Mouse (Mus musculus) lung, postnatal 4 days (tissue): ENCODE data around the gene Pomgnt1.
A peak's percentile ranks its signal among the peaks of the same experiment; 100 is the strongest.

ENCODE experiments used
- DNase-seq, 2 experiments: peaks; one replicate each; pipeline ENCODE4 v3.0.0; 2021

The Pomgnt1 gene

DNA sequence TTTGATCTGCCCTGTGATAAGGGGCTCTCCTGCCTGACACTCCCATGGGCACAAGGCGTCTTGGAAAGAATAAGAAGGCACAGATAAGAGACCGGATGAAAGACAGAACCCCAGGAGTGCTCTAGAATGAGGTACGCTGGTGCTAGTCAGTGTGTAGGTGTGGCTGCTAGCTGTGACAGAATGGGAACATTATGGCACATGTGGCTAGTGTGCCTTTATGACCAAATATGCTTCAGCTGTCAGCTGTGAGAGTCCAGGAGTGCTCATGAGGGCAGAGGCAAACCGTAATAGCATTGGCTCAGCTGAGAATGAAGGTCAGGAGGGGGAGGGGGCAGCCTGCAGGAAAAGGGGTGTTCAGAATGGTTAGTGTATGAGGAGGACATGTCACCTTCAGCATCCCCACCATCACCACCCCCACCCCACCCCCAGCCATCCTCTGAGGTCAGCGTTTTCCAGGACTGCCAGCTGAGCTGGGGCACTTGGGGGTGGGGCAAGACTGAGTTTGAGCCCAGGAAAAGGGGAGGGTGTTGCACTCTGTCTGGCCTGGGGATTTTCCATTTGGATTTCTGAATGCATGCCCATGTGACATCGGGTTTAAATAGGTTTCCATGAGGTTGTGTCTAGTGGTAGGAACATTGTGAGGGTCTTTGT, 51.0 kb downstream of the Pomgnt1 start:
- DNase-seq, result peak; percentile 62

DNA sequence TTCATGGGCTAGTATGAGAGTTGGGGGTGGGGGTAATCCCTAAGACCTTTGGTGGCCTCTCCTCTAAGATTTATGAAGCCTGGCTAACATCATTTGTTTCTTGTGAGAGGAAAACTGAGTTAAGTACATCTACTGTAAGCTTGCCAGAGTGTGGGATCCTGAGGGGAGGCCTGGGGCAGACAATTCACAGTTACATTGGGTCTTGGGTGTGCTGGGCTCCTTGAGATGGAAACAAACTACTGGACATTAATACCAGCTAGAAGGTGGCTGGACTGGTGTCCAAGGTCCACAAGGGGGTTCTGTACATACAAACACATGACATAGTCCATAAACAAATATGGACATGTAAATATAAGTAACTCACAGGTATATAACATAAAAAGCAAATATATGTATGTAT, 51.5 kb downstream of the Pomgnt1 start:
- DNase-seq, result no peak

DNA sequence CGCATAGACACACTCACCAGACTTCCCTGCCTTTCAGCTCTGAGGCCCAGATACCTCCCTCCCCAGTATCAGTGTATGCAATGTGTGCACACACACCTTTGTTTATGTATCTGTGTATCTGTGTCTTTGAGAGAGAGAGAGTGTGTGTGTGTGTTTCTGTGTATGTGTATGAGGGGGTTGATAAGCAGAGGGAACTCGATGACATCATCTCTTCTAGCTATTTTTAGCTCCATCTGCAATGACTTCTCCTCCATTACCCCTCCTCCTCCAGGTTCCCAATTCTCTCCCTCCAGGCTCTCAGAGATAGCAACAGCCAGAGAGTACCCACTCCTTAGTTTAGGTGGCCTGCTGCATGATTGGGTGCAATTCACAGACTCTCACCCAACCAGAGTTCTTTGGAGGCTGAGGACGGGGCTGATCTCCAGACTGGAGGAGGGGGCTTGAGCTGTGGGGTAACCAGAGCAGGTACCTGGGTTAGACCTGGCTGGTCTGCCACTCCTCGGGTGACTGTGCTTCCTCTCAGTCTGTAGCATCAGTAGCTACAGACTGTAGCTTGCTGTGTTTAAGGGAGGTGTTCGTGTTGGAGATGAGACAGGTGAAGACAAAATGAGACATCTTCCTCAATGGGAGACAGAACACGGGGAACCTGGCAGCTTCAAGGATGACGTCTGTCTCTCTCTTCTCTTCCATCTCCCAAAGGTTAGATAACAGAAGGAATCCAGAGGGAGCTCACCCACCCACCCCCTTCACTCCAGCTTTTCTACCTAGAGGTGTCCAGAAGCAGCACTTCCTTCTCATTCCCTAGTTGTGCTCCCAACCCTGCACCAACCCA, 52.3 kb downstream of the Pomgnt1 start:
- peak in 1 of 2 experiments; percentile 27 for DNase-seq

DNA sequence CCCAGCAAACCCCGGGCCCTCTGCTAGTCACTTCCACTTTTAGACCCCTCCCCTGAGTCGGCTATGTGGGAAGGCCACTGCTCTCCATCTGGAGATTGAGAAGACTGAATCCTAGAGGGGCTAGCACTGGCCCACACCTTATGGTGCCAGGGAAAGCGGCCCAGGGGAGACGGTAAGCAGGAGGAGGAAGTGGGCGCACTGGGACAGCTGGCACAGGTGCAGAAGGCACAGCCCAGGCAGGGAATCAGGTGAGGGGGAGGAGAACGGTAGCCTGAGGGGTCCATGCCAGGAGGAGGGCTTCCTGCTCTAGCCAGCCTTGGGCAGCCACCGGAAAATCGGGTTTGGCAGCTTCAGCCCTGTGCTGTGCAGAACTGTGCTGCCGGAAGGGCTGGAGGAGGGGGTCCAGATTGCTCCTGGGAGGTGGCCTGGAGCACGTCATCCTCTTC, 52.9 kb downstream of the Pomgnt1 start:
- peak; percentile 89 to 95 for DNase-seq

DNA sequence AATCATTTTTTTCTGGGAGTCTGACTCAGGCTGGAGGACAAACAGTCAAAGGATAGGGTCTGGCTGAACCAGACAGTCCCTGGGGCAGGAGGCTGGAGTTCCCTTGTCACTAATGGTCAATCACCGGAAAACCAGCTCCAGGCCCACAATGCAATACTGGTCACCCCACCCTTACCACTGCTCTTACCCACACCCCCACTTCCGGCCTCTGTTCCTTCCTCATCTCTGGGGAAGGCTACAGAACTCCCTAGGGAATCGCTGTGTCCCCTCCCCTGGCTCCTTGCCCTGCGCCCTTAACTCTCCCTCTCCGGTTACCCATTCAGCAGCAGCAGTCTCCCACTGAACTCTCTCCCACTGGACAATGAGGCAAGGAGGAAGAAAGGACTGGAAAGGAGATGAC, 53.5 kb downstream of the Pomgnt1 start:
- peak; percentile 85 to 91 for DNase-seq

DNA sequence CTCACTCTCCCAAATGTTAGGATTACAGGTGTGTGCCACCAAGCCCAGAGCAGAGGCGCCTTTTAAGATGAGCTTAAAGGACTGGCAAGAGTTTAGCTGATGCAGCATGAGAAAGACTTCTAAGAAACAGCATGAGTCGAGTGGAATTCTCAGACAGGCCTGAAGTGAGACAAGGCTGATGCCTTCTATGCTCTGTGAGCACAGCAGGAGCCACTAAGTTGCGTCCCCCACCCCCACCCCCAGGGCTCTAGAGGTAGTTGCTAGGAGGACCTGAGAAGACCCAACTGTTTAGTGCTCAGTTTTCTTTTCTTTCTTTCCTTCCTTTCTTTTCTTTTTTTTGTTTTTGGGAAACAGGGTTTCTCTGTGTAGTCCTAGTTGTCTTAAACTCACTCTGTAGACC, 58.4 kb downstream of the Pomgnt1 start:
- no peak for DNase-seq

DNA sequence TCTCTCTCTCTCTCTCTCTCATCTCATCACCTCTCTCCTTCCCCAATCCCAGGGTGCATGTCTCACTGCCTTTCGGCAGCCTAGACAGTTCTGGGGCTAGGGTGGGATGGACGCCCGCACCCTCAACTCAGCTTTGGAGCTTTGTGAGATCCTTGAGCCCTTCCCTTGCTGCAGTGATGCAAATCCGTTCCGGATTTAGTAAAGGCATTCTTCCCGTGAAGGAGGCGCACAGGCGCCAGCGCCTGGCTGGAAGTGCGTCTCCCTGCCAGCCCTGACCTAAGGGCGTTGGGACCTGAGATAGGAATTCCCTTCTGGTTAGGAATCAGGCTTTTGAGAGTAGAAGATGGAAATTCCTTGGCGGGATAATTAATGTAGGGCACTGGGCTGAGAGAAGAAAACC, 59.1 kb downstream of the Pomgnt1 start:
- peak; percentile 61 to 75 for DNase-seq

DNA sequence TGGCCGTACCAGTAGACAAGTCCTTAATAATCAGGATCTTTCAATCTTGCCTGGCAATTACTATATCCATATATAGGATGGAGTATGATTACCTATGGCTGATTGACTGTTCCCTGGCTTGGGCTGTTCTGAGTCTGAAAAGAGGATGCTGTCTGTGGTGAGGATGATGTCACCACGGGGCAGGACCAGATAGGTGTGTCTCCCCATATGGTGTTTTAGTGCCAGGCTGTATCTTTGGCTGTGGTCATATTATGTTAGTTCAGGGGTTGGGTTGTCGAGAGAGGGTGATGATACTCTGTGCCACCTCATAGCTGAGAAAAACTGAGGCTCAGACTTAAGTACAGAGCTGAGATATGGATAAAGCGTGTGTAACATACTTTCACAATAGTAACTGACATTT, 61.4 kb downstream of the Pomgnt1 start:
- no peak for DNase-seq

DNA sequence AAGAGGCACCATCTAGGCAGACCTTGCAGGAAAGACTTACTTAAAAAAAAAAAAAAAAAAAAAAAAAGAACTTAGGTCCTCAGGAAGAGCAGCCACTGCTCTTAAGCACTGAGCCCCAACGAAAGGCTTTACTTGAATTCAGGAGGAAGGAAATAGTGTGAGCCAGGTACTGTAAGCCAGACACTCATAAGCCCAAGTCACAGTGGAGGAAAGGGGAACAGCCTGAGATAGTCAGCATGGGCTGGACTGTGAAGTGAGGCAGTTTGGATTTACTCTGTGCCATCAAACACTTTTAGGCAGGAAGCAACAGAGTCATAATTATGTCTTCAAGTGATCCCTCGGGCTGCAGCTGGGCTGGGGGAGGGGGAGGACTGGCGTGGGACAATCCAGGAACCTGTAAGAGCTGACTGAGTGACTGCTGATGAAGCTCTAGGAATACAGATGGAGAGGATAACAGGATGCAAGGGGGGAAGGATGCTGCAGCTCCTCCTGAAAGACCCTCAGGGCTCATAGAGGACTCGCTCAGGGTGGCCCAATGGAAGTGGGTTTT, 68.7 kb downstream of the Pomgnt1 start:
- peak in 1 of 2 experiments; percentile 33 for DNase-seq

DNA sequence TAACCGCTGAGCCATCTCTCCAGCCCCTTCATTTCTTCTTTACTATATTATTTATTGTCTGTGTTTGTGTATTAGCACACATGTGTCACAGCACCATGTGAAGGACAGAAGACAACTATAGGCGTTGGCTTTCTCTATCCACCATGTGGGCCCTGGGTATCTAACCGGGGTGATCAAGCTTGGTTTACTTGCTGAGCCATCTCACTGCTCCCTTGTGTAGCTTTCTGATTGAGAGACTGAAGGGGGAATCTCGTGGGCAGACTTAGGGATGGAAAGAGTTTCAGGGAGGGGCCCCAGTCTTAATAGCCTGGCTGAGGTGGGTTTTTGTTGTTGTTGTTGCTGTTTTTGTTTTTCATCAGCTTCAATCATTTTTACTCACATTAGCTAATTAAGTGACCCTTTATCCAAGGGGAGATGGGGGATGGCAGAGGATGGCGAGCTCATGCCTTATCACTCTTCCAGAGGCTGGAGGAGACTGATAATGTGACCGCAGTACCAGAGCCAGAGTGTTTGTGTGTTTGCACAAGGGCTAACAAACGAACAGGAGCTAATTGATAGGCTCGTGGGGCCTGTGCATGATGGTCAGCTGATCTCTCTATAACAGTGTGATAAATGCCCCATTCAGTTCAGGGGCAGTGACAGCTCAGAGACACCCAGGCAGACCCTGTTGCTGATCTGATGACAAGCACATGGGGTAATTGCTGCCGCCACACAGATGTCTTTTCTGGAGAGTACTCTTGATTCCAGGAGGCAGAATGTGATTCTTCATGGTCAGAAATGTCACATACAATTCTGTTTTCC, 70.1 kb downstream of the Pomgnt1 start:
- DNase-seq, result no peak

DNA sequence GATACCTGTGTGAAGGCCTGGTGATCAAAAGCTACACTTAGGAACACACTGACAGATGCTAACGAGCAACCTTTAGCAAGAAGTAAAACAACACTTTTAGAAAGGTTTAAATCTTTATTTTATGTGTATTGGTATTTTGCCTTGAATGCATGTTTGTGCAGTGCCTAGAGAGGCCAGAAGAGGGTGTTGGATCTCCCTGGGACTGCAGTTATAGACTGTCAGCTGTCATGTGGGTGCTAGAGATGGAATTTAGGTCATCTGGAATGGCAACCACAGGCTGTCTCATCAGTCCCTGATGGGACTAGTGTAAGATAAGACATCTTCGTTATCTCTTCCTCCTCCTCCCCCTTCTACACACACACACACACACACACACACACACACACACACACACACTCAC, 74.8 kb downstream of the Pomgnt1 start:
- no peak for DNase-seq

DNA sequence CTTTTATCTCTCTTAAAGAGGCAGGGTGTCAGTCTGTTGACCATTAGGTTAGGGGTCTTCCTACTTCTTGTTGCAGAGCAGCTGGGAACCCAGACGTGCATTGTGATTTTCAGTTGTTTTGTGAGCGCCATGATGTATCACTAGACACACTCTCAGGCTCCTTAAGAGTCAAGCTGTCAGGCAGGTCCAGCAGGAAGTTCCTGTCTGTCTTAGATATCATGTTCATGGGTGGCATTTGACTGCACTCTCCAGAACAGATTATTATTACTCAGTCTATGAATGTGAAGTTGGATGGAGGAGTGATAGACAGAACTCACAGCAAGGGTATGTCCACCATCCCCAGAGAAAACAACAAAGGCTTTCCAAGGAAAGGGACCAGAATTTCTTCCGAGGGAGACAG, 80.8 kb downstream of the Pomgnt1 start:
- DNase-seq, result no peak

DNA sequence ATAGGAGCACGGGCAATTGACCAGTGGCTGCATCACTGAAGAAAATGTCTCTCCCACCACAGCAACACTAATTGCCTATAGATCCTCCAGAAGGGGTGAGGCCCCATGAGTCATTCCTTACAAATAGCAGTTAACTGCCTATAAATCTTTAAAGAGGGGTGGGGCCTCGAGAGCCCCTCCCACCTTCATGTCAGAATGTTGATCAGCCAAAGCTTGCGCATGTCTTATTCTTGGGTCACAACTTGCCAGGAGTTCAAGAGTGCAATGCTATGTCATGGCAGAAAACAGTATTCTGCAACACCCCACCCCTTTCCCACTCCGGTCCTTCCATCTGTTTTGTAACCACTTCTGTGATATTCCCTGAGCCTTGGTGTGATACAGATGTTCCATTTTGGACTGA, 82.9 kb downstream of the Pomgnt1 start:
- DNase-seq, result no peak

DNA sequence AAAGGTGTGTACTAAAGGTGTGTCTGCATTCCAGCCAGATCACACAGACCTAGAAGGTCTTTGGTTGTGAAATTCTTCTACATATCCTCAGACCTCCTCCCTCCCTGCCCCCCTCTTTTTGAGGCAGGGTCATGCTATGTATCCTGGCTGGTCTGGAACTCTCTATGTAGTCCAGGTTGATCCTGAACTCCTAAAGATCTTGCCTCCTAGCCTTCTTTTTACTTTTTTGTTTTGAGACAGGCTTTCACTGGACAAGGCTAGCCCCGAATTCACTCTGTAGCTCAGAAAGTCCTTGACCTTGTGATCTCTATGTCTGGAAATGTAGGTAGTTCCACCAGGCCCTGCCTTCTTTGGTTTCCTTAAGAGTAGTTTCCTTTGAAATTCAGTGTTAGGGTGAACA, 85.3 kb downstream of the Pomgnt1 start:
- DNase-seq, result no peak
